Mouse (Mus musculus): ENCODE measurements around the gene Sept5. TPM values are rescaled to one million over a fixed set of nuclear protein-coding genes. Genes with fewer than 3 reads are reported as not detected.

Gene Sept5
- polyA plus RNA-seq, 1 experiment from 2014 or later = 169 TPM

DNA sequence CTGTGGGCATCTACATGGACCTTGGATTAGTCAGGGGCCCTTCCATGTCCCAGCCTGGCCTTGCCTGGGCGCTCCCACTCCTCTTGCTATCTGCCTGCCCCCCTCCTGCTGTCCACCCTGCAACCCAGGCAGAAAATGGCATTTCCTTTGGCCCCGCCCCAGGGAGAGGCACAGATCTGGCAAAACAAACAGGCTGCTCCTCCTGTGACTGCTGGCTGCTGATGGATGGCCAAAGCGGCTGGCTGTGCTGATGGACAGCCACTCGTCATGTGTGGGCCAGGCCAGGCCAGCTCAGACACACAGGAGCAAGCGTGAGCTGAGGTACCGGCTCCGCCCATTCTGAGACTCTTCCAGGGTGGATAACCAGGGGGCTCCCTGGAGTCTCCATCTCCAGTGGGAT, 28.3 kb downstream of the Sept5 start:
- no peak for ATAC-seq (ENCODE audit: low FRiP score)
- Histone ChIP-seq H3K9ac (no peak overlapping the region), H3K4me2 (no peak overlapping the region), H3K4me1 (replicated peaks) (peaks cover 2% of the 10 kb centered on the region; the same call in 1 of the 2 replicates), H3K27me3 (peaks cover 45% of the 10 kb centered on the region), H3K4me3 (no peak overlapping the region), H3K27ac (no peak overlapping the region), H3K36me3 (no peaks in the 10 kb centered on the region), H3K9me3 (no peaks in the 10 kb centered on the region)
- 70% methylated on average over 7 of the region's 7 CpGs for WGBS

DNA sequence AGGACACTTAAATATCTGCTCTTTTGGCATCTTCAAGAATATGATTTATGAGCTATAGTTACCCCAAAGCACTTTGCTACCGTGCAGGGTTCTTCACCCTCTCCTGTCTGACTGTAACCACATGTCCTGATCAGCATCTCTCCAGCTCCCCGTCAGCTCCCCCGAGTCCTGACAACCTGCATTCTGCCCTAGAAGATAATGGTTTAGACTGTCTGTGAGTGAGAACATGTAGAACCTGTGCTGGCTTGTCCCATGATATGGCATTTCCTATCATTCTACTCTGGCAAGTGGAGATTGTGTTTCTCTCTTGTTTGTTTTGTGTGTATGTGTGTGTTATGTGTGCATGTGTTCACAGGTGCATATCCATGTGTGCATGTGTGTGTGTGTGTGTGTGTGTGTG, 31.7 kb downstream of the Sept5 start:
- no peak overlapping the region for H3K4me3 ChIP-seq
- H3K27me3 ChIP-seq = peaks cover 59% of the 10 kb centered on the region
- H3K9ac ChIP-seq = no peak overlapping the region
- H3K4me1 ChIP-seq (replicated peaks) = no peaks in the 10 kb centered on the region
- no peak overlapping the region for H3K27ac ChIP-seq
- H3K36me3 ChIP-seq = no peaks in the 10 kb centered on the region
- H3K4me2 ChIP-seq = no peak overlapping the region
- no peaks in the 10 kb centered on the region for H3K9me3 ChIP-seq
- no peak for ATAC-seq (ENCODE audit: low FRiP score)
- 87% methylated on average over 3 of the region's 3 CpGs for WGBS

DNA sequence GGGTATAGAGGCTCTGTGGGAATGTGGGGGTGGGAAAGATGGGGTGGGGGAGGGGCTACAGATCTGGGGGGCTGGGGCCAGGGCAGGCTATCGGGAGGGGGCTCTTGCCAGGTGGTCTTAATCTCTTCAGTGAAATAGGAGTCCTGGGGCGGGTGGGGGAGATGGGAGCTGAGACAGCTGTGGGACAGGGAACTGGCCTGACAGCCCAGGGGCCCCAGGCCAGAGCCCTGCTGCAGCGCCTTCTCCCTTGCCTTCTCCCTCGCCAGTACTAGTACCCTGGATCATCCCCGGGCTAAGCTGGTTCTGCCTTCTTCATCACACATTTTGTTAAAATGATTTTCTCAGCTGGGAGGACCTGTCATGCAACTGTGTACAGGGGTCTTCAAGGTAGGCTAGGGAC, 33.5 kb downstream of the Sept5 start:
- Histone ChIP-seq H3K27me3 (peaks cover 70% of the 10 kb centered on the region), H3K9me3 (no peaks in the 10 kb centered on the region), H3K9ac (no peak overlapping the region), H3K36me3 (no peaks in the 10 kb centered on the region), H3K4me2 (no peak overlapping the region), H3K4me3 (no peak overlapping the region), H3K27ac (no peak overlapping the region), H3K4me1 (replicated peaks) (peaks cover 7% of the 10 kb centered on the region)
- WGBS = 66% methylated on average over 4 of the region's 5 CpGs
- no peak for ATAC-seq (ENCODE audit: low FRiP score)

DNA sequence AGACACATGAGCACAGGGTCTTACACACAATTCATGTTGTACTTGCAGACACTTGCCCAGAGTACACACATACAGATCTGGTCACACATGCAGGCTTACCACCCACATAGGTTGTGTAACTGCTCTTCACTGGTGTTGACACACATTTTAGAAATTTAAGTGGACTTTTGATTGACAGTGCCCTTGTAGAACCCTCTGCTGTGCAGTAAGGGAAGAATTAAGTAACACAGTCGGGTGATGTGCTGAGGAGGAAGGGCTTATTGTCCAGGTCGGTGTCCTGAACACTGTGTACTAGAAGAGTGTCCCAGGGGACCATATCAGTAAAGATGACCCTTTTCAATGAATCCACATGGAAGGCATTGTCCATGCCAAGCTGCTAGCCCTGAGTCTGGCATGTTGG, 35.8 kb downstream of the Sept5 start:
- no peak overlapping the region for H3K4me2 ChIP-seq
- WGBS = 70% methylated on average over 2 of the region's 2 CpGs
- peaks cover 91% of the 10 kb centered on the region for H3K27me3 ChIP-seq
- no peak overlapping the region for H3K4me3 ChIP-seq
- no peak overlapping the region for H3K27ac ChIP-seq
- no peak overlapping the region for H3K9ac ChIP-seq
- peaks cover 19% of the 10 kb centered on the region for H3K4me1 ChIP-seq (replicated peaks)
- no peak for ATAC-seq (ENCODE audit: low FRiP score)
- H3K36me3 ChIP-seq = no peaks in the 10 kb centered on the region
- H3K9me3 ChIP-seq = no peaks in the 10 kb centered on the region

DNA sequence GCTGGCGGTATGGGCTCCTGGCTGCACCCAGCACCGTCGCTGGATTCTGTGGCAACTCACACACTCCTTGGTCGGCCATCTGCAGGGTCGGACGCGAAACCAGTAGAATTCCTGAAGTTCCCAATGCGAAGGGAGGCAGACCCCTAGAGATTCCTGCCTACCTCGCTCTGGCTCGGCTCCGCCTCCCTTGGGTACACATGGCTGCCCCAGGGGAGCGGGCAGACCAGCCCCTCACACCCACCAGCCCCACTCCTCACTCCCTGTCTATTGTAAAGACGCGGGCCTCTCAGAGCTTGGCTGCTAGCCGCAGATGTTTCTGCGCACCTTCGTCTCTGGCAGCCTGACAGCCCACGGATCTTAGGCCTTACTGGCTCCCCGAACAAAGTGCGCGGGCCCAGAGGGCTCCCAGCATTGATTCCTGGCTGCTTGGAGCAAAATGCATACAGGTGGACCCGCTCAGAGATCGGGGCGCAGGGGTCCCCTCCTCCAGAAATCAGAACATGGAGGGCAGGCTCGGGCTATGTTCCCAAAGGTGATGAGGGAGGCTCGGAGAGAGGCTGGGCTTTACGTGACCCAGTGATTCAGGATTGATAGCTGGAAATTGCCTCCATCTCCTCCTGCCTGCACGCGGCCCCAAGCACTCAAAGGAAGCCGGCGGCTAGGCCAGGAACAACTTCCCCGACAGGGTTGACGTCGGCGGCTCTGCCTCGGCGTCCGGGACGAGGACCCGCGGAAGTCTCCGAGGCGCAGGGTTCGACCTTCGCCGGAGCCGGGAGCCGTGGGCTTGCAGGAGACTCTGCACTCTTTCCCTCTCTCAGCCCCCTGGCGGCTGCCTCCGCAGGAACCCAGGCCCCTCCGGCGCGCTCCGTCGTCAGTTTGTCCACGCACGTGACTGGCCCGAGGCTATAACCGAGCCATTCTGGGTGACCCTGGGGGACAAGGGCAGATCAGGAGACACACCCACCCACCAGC, 38.4 kb downstream of the Sept5 start:
- no peak overlapping the region for H3K27ac ChIP-seq
- 1% methylated on average over 59 of the region's 59 CpGs for WGBS
- peak overlapping the region; percentile 41 for H3K4me2 ChIP-seq
- no peak overlapping the region for H3K9ac ChIP-seq
- H3K4me3 ChIP-seq = peak overlapping the region; percentile 22
- no peaks in the 10 kb centered on the region for H3K36me3 ChIP-seq
- H3K27me3 ChIP-seq = peaks cover 95% of the 10 kb centered on the region
- peaks cover 37% of the 10 kb centered on the region for H3K4me1 ChIP-seq (replicated peaks)
- 0 out of 2 replicates have a peak, but pooled peaks have one; percentile 14 for ATAC-seq (ENCODE audit: low FRiP score)
- H3K9me3 ChIP-seq = no peaks in the 10 kb centered on the region

DNA sequence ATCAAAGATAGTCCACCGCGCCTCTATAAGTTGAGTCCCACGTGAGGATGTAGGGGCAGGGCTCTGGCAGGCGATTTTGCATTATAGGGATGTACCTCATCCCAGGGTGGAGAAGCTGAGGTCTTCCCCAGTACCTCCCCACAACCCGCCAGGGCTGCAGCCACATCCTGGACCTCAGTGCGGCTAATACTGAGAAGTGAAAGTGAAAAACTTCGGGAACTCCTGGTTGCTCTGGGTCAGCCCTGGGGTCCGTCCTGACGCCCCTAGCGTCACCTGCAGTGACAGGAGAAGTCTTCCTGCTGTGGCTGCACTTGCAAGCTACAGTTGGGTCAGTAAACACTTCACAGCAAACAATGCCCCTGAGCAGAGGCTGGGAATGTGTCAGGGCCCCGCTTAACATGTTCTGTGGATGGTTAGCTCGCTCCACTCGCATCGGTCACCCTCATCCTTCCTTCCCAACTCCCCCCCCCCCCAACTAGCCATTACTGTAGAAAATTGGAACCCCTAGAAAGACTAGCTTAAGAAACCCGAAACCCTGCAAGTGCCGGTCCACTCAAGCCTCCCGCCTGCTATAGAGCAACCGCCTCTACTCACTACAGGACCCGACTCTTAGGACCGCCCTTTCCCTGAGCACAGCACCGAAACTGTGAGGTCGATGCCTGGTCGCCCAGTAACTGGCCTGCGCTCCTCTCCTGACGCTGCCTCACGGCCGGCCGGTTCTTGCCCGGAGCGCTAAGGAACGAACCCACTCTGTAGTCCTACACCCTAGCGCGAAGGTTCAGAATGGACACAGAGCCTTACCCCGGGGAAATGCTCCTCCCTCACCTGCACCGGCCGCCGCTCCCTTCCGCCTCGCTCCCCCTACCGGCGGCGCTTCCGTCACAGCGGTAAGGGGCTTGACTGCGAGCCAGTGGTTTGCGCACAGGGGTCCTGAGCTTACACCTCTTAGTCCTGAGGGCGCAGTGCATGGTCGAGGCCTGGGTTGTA, 39.7 kb downstream of the Sept5 start, which contains the start of gene Tbx1:
Gene Tbx1 (minus strand): TSS at position 868 of the 987 bp plus-strand sequence.
- H3K9me3 ChIP-seq = no peaks in the 10 kb centered on the region
- H3K9ac ChIP-seq = no peak within 1 kb of the TSS
- ATAC-seq (ENCODE audit: low FRiP score) = no peak
- peaks cover 47% of the 10 kb centered on the region for H3K4me1 ChIP-seq (replicated peaks)
- no peaks in the 10 kb centered on the region for H3K36me3 ChIP-seq
- WGBS = 2% methylated on average over 48 of the region's 48 CpGs
- H3K27ac ChIP-seq = no peak within 1 kb of the TSS
- peaks cover 97% of the 10 kb centered on the region for H3K27me3 ChIP-seq
- H3K4me3 ChIP-seq = peak within 1 kb of the TSS; percentile 22
- peak within 1 kb of the TSS; percentile 41 for H3K4me2 ChIP-seq

DNA sequence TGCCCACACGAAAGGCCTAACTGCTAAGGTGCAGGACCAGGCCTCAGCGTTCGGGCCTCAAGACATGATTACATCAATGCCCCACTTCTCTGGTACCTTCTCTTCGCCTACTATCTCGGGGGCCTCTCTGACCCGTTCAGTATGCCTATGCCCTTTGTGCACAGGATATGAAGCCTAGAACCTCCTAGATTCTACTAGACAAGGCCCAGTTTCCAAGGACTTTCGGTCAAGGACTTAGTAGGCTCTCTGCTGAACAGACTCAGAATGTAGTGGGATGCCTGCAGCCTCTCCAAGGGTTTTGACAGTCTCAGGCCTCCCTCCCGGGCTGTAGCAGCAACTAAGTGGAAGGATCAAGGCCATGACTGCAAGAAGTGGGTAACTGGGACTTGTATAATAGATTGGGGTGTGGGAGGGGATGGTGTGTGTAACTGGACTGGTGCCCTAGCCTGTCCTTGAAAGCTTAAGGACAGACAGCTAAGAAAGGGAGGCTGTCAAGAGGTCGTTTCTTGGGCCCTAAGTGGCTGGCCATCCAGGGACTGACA, 40.6 kb downstream of the Sept5 start:
- H3K27me3 ChIP-seq = peaks cover 97% of the 10 kb centered on the region
- no peak overlapping the region for H3K4me3 ChIP-seq
- no peaks in the 10 kb centered on the region for H3K36me3 ChIP-seq
- no peak overlapping the region for H3K4me2 ChIP-seq
- H3K4me1 ChIP-seq (replicated peaks) = peaks cover 47% of the 10 kb centered on the region
- WGBS = 8% methylated on average over 9 of the region's 9 CpGs
- ATAC-seq (ENCODE audit: low FRiP score) = no peak
- no peak overlapping the region for H3K9ac ChIP-seq
- H3K9me3 ChIP-seq = no peaks in the 10 kb centered on the region
- H3K27ac ChIP-seq = no peak overlapping the region

DNA sequence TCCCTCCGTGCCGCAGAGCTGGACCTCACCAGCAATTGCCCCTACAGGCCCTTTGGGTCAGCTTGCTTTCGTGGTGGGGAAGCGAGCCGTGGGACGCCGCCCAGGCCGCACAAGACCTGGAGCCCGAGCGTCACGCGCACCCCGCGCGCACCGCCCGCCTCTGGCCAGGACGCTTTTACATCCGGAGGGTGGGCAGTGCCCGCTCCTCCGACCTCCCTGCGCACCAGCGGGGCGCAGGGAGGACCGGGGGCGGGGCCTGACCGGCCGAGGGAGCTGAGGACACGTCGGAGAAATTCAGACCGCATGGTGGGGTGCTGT, 41.1 kb downstream of the Sept5 start:
- H3K27me3 ChIP-seq = peaks cover 97% of the 10 kb centered on the region
- H3K27ac ChIP-seq = no peak overlapping the region
- peak overlapping the region; percentile 31; the same call in 1 of the 2 replicates for H3K4me2 ChIP-seq
- H3K9me3 ChIP-seq = no peaks in the 10 kb centered on the region
- 0 out of 2 replicates have a peak, but pooled peaks have one; percentile 2 for ATAC-seq (ENCODE audit: low FRiP score)
- peaks cover 47% of the 10 kb centered on the region for H3K4me1 ChIP-seq (replicated peaks)
- H3K9ac ChIP-seq = no peak overlapping the region
- H3K36me3 ChIP-seq = no peaks in the 10 kb centered on the region
- WGBS = under 1% methylated on average over 27 of the region's 31 CpGs
- H3K4me3 ChIP-seq = no peak overlapping the region

DNA sequence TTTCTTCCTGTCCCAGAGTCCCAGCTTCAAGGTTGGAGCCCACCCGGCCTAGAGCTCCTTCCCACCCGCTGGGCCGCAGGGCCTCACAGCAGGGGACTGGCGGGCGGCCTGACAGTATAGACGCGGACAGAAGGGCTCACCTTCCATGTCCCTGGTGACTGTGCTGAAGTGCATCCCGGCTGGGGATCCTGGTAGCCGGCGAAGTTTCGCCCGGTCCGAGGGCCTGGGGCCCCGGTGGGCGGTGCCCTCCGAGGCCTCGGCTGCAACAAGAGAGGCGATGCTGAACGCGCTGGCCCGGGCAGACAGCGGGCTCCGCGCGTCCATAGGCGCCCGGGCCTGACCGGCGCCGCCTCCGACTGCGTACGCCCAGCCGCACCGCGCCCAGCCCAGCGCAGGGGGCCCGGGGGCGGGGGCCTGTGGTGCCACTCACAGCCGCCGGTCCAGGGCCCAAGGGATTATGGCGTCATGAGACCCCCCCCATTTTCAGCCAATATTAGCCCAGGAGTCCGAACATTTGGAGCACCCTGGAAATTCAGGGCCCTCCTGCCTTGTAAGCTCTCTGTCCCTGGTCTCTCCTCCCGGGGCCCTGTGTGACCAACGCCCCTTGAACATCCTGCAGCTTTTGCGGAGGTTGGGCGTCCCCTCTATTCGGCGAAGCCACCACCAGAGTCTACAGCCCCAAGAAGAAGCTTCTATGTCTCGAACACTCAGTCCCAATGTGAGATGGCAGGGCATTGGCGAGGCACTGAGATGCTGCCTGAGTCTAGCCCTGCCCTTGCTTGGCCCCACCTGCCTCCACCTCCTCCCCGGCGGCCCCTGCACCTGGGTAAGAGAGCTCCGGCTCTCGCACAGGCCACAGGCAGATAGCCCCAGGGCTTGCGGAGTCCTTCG, 41.7 kb downstream of the Sept5 start:
- peak overlapping the region; percentile 19; the same call in 1 of the 2 replicates for H3K9ac ChIP-seq
- H3K36me3 ChIP-seq = no peaks in the 10 kb centered on the region
- 0 out of 2 replicates have a peak, but pooled peaks have one; percentile 12 for ATAC-seq (ENCODE audit: low FRiP score)

DNA sequence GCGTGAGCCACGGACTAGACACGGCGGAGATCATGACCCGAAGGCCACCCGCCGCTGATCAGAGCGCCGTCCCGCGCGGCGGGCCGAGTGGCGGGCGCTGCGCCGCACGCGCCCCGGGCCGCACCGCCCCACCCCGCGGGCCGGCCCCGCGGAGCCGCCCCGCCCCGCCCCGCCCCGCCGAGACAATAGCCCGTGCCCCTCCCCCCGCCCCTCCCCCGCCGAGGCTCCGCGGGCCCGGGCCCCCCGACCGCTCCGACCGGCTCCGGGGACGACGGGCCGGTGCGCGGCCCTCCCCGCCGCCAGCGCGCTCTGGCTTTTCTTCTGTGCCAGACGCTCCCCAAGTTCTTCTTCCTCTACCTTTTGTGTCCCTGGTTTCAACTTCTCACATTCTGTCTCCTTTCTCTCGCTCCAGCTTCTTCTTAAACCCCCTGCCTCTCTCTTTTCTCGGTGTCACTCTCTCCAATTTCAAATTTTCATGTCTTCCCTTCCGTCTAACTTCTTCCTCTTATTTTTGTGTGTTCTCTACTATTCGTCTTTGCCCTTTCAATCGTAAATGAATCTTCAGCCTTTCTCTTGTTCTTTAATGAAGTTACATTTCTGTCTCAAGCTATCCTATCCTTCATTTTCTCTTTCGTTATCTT, 42.7 kb downstream of the Sept5 start:
- Histone ChIP-seq H3K4me2 (peak overlapping the region; percentile 60), H3K4me3 (peak overlapping the region; percentile 35), H3K4me1 (replicated peaks) (peaks cover 57% of the 10 kb centered on the region), H3K27ac (no peak overlapping the region), H3K27me3 (peaks cover 99% of the 10 kb centered on the region), H3K9ac (peak overlapping the region; percentile 62; the same call in 1 of the 2 replicates), H3K36me3 (no peaks in the 10 kb centered on the region), H3K9me3 (no peaks in the 10 kb centered on the region)
- 2% methylated on average over 28 of the region's 62 CpGs for WGBS
- no peak for ATAC-seq (ENCODE audit: low FRiP score)

More for the DNA sequence above, 41.7 kb downstream of the Sept5 start:
- Histone ChIP-seq H3K4me3 (peak overlapping the region; percentile 24; the same call in 1 of the 2 replicates), H3K27ac (no peak overlapping the region), H3K9me3 (no peaks in the 10 kb centered on the region), H3K27me3 (peaks cover 97% of the 10 kb centered on the region), H3K4me1 (replicated peaks) (peaks cover 47% of the 10 kb centered on the region), H3K4me2 (peak overlapping the region; percentile 31)
- WGBS = under 1% methylated on average over 57 of the region's 57 CpGs
